Mouse (Mus musculus) urinary bladder, adult 2 months (tissue): ENCODE measurements around the gene Cyb5r1. TPM values are rescaled to one million over a fixed set of nuclear protein-coding genes. Genes with fewer than 3 reads are reported as not detected.

ENCODE experiments used
- DNase-seq: peaks from one replicate; pipeline ENCODE4 v3.0.0; 2022; ENCODE audit warnings: low spot score
- polyA plus RNA-seq: library from polyadenylated mRNA; depleted of rRNA; stranded (reverse); fragments of >200 nt; gene quantifications from 2 replicates; pipeline ENCODE4 v1.2.3, GENCODE M21; 2012; rRNA removed

Gene Cyb5r1
- polyA plus RNA-seq, 1 experiment, result 41.7 TPM

DNA sequence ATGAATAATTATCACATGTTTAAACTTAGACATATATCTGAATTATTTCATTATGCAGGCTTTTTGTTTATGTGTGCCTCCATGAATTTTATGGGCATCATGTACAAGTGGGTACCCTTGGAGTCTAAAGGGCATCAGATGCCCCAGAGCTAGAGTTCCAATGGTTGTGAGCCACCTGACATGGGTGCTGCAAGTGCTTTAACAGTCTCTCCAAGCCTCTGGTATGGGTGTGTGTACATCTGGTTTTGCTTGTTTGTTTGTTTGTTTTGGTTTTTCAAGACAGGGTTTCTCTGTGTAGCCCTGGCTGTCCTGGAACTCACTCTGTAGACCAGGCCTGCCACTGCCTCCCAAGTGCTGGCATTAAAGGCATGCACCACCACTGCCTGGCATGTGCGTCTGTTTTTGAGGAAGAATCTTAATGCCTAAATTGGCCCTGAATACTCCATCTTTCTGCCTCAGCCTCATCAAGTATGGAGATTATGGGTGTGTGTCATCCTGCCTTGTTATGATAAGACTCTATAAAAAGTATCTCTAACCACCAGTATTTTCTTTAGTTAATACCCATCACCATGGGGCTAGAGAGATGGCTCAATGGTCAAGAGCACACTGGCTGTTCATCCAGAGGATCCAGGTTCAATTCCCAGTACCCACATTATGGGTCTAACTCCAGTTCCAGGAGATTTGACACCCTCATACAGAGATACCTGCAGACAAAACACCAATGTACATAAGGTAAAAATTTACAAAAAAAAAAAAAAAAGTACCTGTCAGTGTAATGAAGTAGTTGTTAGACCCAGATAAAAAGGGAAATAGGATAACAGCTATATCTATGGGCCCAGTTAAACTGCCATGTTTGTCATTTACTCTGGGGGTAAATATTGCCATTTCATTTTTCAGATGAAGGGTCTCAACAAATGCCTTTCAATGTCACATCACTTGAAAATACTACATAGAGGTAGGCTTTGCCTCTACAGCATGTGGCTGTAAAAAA lies 55.2 kb downstream of the Cyb5r1 start:
- DNase-seq, result no peak

Other genes starting within 250 kb of the Cyb5r1 start
- gene Chil1, start 223.4 kb upstream of the Cyb5r1 start, polyA plus RNA-seq, result 0.10 and 0.44 TPM in 2 replicates
- 0.09 TPM in 1 of 2 replicates, not detected in the other for gene Mybph, start 212.1 kb upstream of the Cyb5r1 start, polyA plus RNA-seq
- 6.2 and 7.2 TPM in 2 replicates for gene Adora1, start 170.1 kb upstream of the Cyb5r1 start, polyA plus RNA-seq
- gene Myog, start 115.6 kb upstream of the Cyb5r1 start, polyA plus RNA-seq, result not detected in 2 replicates
- 8.4 and 8.6 TPM in 2 replicates for gene Ppfia4, start 72.6 kb upstream of the Cyb5r1 start, polyA plus RNA-seq
- 55.4 and 57.5 TPM in 2 replicates for gene Tmem183a, start 43.6 kb upstream of the Cyb5r1 start, polyA plus RNA-seq
- gene 4933406M09Rik, start 19.6 kb upstream of the Cyb5r1 start, polyA plus RNA-seq, result not detected in 2 replicates
- gene Adipor1, start 9.8 kb downstream of the Cyb5r1 start, polyA plus RNA-seq, result 77.7 and 87.7 TPM in 2 replicates
- 15.2 and 16.3 TPM in 2 replicates for gene Klhl12, start 50.0 kb downstream of the Cyb5r1 start, polyA plus RNA-seq
- 21.6 and 24.7 TPM in 2 replicates for gene Rabif, start 89.1 kb downstream of the Cyb5r1 start, polyA plus RNA-seq
- gene Mgat4e, start 144.1 kb downstream of the Cyb5r1 start, polyA plus RNA-seq, result 0.12 and 0.29 TPM in 2 replicates
- 24.4 and 28.6 TPM in 2 replicates for gene Kdm5b, start 154.6 kb downstream of the Cyb5r1 start, polyA plus RNA-seq
- 0.08 and 0.16 TPM in 2 replicates for gene Syt2, start 241.1 kb downstream of the Cyb5r1 start, polyA plus RNA-seq